Mouse (Mus musculus): Measurements from ENCODE around the gene Atf6. TPM values are rescaled to one million over a fixed set of nuclear protein-coding genes. Genes with fewer than 3 reads are reported as not detected.

Gene Atf6
- total and polyA plus RNA-seq, 3 experiments, result 11.7 to 16.4 TPM; not detected in 1

DNA sequence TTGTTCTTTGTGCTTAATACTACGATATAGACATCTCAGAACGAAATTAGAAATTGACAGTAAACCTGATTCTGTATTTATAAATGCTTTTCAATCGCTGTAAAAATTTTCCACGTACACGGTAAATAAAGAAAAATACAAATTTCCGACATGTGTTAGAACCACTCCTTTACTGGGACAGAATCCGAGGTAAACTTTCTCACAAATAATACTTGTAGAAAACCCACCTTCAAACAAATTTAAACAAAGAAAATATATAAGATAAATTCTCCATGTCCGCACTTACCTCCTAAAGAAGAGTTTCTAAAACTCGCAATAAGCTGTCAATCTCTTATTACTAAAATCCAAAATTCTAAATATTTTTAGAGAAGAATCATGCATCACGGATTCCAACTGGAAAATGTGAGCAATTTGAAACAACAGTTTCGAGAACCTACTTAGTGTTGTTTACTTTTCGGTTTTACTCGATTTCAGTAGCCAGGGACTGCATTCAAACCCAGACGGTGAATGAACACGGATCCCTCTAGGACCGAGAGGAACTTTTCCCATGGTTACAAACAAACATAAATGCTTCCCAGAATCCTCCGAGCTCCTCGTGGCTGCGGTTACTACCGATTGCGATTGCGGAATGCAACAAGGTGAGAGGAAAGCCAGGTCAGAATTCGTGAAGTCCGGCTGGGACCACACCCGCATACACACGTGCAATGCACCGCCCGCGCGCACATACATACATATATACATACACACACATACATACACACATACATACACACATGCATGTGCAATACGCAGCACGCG is 735 bp upstream of the Atf6 start:
- peak overlapping the region; percentile 83 for H3K27ac ChIP-seq (ENCODE audit: control insufficient read depth, low read depth, low read length)
- H3K9ac ChIP-seq (ENCODE audit: control insufficient read depth, low read depth, low read length, poor library complexity, severe bottlenecking), result peak overlapping the region; percentile 94
- peak overlapping the region; percentile 63 to 87 for H3K4me3 ChIP-seq (ENCODE audit: control insufficient read depth in 1 of 2, insufficient read depth in 1 of 2, low read depth in 2 of 2, low read length in 2 of 2)
- H3K4me1 ChIP-seq (ENCODE audit: control insufficient read depth in 1 of 2, insufficient read depth in 2 of 2, low read length in 2 of 2), result peaks cover 0 to 14% of the 10 kb centered on the region in 2 experiments; a peak in 2 of 4 replicates
- DNase-seq (ENCODE audit: low read depth, low spot score), result peak; percentile 91
- H3K36me3 ChIP-seq (ENCODE audit: control insufficient read depth in 1 of 2, insufficient read depth in 2 of 2, low read length in 2 of 2), result peaks cover 0 to 29% of the 10 kb centered on the region in 2 experiments; a peak in 2 of 4 replicates
- H3K79me2 ChIP-seq (ENCODE audit: control insufficient read depth, insufficient read depth, low read length, poor library complexity), result peaks cover 28% of the 10 kb centered on the region
- no peaks in the 10 kb centered on the region for H3K9me3 ChIP-seq (replicated peaks; ENCODE audit: insufficient read depth, low read length)
- no peaks in the 10 kb centered on the region for H3K27me3 ChIP-seq (ENCODE audit: control insufficient read depth in 1 of 2, insufficient read depth in 2 of 2, low read length in 2 of 2)
- TF ChIP-seq CTCF (IDR thresholded peaks at IDR 0.05 in 2 of 3, conservative IDR thresholded peaks at IDR 0.05 in 1 of 3; ENCODE audit: control insufficient read depth in 1 of 3, insufficient read depth in 1 of 3, low read depth in 2 of 3, low read length in 3 of 3, poor library complexity in 1 of 3, severe bottlenecking in 1 of 3) (no peak), SIN3A (IDR thresholded peaks at IDR 0.05; ENCODE audit: low read length) (peak; percentile 100), ETS1 (IDR thresholded peaks at IDR 0.05; ENCODE audit: low read depth, low read length) (peak; percentile 81), E2F4 (IDR thresholded peaks at IDR 0.05; ENCODE audit: borderline replicate concordance, low read depth, low read length) (no peak), CHD2 (IDR thresholded peaks at IDR 0.05; ENCODE audit: low read length) (no peak; the same call in 1 of the 2 replicates), MEF2A (IDR thresholded peaks at IDR 0.05; ENCODE audit: extremely low read depth, insufficient replicate concordance, low read depth, low read length, poor library complexity, severe bottlenecking) (no peak), BHLHE40 (IDR thresholded peaks at IDR 0.05; ENCODE audit: borderline replicate concordance, low read depth, low read length) (peak; percentile 62; the same call in 1 of the 2 replicates), JUND (IDR thresholded peaks at IDR 0.05; ENCODE audit: low read depth, low read length) (no peak), MAZ (IDR thresholded peaks at IDR 0.05; ENCODE audit: low read depth, low read length) (no peak), UBTF (IDR thresholded peaks at IDR 0.05; ENCODE audit: borderline replicate concordance, insufficient read depth, low read depth, low read length) (no peak), GATA1 (IDR thresholded peaks at IDR 0.05; ENCODE audit: low read depth, low read length) (no peak), KAT2A (conservative IDR thresholded peaks at IDR 0.05; ENCODE audit: low read depth, low read length) (peak; percentile 58; the same call in 1 of the 2 replicates), USF1 (IDR thresholded peaks at IDR 0.05; ENCODE audit: low read depth, low read length) (no peak; the same call in 1 of the 2 replicates), MYB (IDR thresholded peaks at IDR 0.05; ENCODE audit: low read depth, low read length) (no peak), TBP (IDR thresholded peaks at IDR 0.05; ENCODE audit: low read depth, low read length) (peak; percentile 68), MAX (IDR thresholded peaks at IDR 0.05; ENCODE audit: low read length) (peak; percentile 95), POLR2AphosphoS2 (IDR thresholded peaks at IDR 0.05; ENCODE audit: low read length) (no peak), ELF1 (IDR thresholded peaks at IDR 0.05; ENCODE audit: low read depth, low read length) (peak; percentile 54), USF2 (IDR thresholded peaks at IDR 0.05; ENCODE audit: borderline replicate concordance in 1 of 2, insufficient read depth in 1 of 2, low read depth in 1 of 2, low read length in 2 of 2) (no peak), ZC3H11A (IDR thresholded peaks at IDR 0.05; ENCODE audit: low read depth, low read length) (peak; percentile 38; the same call in 1 of the 2 replicates), NRF1 (IDR thresholded peaks at IDR 0.05; ENCODE audit: insufficient read depth, low read depth, low read length, poor library complexity, severe bottlenecking) (no peak), POLR2AphosphoS5 (IDR thresholded peaks at IDR 0.05; ENCODE audit: borderline replicate concordance, low read depth, low read length) (no peak), SMC3 (IDR thresholded peaks at IDR 0.05; ENCODE audit: low read depth, low read length) (no peak), TAL1 (IDR thresholded peaks at IDR 0.05; ENCODE audit: low read length) (no peak), GABPA (IDR thresholded peaks at IDR 0.05; ENCODE audit: low read depth, low read length) (no peak), MAFK (IDR thresholded peaks at IDR 0.05; ENCODE audit: borderline replicate concordance, low read depth, low read length) (0 out of 2 replicates have a peak, but pooled peaks have one; percentile 5), NELFE (IDR thresholded peaks at IDR 0.05; ENCODE audit: low read depth, low read length) (peak; percentile 37), HCFC1 (IDR thresholded peaks at IDR 0.05; ENCODE audit: low read depth, low read length) (peak; percentile 88), ZNF384 (IDR thresholded peaks at IDR 0.05; ENCODE audit: low read depth, low read length) (no peak), MYC (IDR thresholded peaks at IDR 0.05; ENCODE audit: low read depth, low read length) (peak; percentile 97), TCF12 (IDR thresholded peaks at IDR 0.05; ENCODE audit: low read depth, low read length) (peak; percentile 61; the same call in 1 of the 2 replicates), MXI1 (IDR thresholded peaks at IDR 0.05; ENCODE audit: low read depth, low read length) (peak; percentile 98), RAD21 (IDR thresholded peaks at IDR 0.05; ENCODE audit: low read depth, low read length) (no peak), POLR2A (IDR thresholded peaks at IDR 0.05; ENCODE audit: control insufficient read depth in 1 of 2, insufficient read depth in 1 of 2, low read depth in 1 of 2, low read length in 2 of 2, poor library complexity in 1 of 2) (peak in 1 of 2 experiments; percentile 45; a peak in 1 of 4 replicates), RCOR1 (IDR thresholded peaks at IDR 0.05; ENCODE audit: low read depth, low read length) (no peak)

Measured in MEL (cell line).